Mouse (Mus musculus) spleen, postnatal 36 days (tissue): Measurements from ENCODE around the gene Zfp185.
"Not testable (repeated sequence)": the region's sequence is repeated elsewhere in the genome, so short reads cannot be mapped to it uniquely, and the experiment has no call there.

Source experiments
- DNase-seq, 2 experiments: peaks; one replicate each; pipeline ENCODE4 v3.0.0; 2022; ENCODE audit warnings: low spot score in 2 of 2, mixed read lengths in 1 of 2

Zfp185 gene

DNA sequence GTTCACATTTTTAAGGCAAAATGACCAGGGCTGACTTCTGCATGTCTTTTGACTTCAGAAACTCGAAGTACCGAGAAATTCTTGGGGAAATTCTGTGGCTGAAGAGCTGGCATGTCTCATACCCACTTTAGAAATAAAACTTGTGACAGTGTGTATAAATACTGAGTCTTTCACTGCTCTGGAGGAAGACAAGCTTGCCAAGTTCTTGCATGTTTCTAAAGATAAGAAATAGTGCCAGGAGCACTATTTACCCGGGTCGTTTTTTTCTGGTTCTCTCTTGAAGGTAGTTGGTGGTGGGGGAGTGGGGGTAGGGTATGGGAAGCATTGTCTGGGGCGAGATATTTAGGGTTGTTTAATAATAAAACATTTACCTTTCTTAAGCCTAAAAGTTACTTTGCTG lies 75.2 kb downstream of the Zfp185 start:
- DNase-seq = no peak

DNA sequence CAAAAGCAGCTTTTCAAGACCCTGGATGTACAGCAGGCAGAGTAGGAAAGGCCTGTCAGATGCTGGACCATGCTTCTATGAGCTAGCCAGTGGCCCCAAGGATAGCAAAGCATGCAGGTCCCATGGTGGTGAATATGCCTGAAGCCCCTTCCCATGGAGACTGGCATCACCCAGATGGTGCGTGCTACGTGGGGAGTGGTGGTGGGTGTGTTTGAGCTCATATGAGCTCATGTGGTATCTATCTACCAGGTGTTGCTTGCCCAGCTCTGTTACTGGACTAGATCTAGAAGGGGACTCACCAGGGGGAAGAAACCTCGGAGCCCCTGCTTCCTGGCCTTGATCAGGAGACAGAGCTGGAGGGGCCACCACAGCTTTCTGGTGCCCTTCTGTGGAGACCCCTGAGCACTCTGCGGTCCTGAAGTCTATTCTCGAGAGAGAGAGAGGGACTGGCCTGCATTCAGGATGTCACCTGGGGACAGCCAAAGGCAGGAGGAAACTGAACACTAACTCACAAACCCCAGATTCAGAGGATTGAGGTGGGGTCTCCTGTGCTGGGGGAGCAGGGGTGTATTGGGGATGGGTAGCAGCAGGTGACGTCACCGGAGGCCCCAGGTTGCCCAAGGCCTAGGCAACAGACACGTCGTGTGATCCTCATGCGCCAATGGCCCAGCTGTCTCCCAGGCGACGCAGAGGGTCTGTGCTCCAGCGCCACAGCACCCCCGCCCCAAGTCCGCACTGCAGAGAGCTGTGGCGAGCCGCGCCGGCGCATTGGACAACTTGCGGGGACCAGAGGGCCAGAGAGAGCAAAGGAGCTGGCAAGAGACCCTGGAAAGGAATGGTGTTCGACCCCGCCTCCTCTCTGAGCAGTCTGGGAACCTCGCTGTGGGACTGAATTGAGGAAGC lies 76.6 kb downstream of the Zfp185 start:
- no peak for DNase-seq

DNA sequence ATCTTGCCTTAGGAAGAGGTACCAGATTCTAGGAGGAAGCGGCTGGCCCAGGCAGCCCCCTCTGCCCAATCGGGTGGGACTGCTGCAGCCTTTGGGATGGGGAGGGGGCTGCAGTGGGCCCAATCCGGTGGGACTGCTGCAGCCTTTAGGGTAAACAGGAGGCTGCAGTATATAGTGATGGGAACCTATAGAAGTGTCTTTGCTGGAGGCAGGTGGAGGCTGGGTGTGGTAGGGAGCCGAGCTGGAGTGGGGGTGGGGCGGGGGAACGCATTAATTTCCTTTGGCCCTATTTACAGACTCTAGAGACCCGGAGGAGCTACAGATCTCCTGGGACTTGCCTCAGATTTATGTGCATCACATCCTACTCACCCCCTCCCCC lies 77.3 kb downstream of the Zfp185 start, which contains the start of gene Pnma3:
Pnma3 (plus strand) TSS at position 373 of the 379 bp plus-strand sequence.
- DNase-seq = no peak

DNA sequence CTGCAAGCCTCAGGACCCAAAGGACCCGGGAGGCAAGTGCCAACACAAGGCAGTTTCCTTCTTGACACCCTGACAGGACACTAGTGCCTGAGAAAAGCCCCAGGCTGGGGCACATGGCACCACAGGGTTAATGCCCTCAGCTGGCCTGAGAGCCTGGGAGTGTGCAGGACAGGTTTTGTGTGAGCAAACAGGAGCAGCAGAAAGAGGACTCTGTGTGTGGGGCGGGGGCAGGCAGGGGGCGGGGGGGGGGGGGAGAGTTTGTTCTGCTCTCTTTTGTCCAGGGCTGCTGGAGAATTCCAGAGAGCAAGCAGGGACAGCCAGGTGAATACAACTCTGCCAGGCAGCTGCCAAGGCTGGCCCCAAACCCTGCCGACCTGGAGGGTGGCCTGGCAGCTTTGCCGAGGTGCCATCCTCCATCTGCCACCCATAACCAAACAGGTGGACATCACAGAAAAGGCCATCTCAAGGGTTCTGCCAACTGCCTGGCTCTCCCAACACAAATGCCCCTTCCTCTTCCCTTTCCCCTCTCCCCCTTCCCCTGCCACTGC lies 79.7 kb downstream of the Zfp185 start:
- not testable (repeated sequence) for DNase-seq
